Mouse (Mus musculus): ENCODE results near the gene Olfr782. TPM values are rescaled to one million over a fixed set of nuclear protein-coding genes. Genes with fewer than 3 reads are reported as not detected.

The Olfr782 gene
- polyA plus RNA-seq, 1 experiment from 2014 or later, result not detected

GRCm38 (mm10) chr10:129400892-129401291 lies 52.2 kb downstream of the Olfr782 start:
- Histone ChIP-seq H3K9ac (ENCODE audit: low read length) (no peak overlapping the region), H3K27me3 (ENCODE audit: control insufficient read depth, insufficient read depth, low read depth, low read length) (no peaks in the 10 kb centered on the region), H3K4me2 (ENCODE audit: low read depth, low read length) (no peak overlapping the region), H3K36me3 (ENCODE audit: control insufficient read depth, insufficient read depth, low read length) (no peaks in the 10 kb centered on the region), H3K4me1 (replicated peaks; ENCODE audit: control insufficient read depth, insufficient read depth, low read length) (no peaks in the 10 kb centered on the region), H3K4me3 (ENCODE audit: low read length) (no peak overlapping the region), H3K9me3 (ENCODE audit: control insufficient read depth, low read length) (0 out of 2 replicates have a peak, but pooled peaks cover 2% of the 10 kb centered on the region), H3K27ac (ENCODE audit: low read length) (no peak overlapping the region)
- 48% methylated on average over 5 of the region's 5 CpGs for WGBS
- ATAC-seq (ENCODE audit: low read depth), result no peak

Other genes starting within 250 kb of the Olfr782 start
- not detected in 2 replicates for gene Olfr768, start 249.5 kb upstream of the Olfr782 start, polyA plus RNA-seq (2015; fragmentation: Nextera tagmentation; extraction: Ambion mirVana)
- not detected in 2 replicates for gene Olfr769, start 231.0 kb upstream of the Olfr782 start, polyA plus RNA-seq (2015; fragmentation: Nextera tagmentation; extraction: Ambion mirVana)
- not detected in 2 replicates for gene Olfr770, start 209.9 kb upstream of the Olfr782 start, polyA plus RNA-seq (2015; fragmentation: Nextera tagmentation; extraction: Ambion mirVana)
- not detected in 2 replicates for gene Olfr771, start 184.1 kb upstream of the Olfr782 start, polyA plus RNA-seq (2015; fragmentation: Nextera tagmentation; extraction: Ambion mirVana)
- not detected in 2 replicates for gene Olfr772, start 170.9 kb upstream of the Olfr782 start, polyA plus RNA-seq (2015; fragmentation: Nextera tagmentation; extraction: Ambion mirVana)
- not detected in 2 replicates for gene Olfr773, start 161.4 kb upstream of the Olfr782 start, polyA plus RNA-seq (2015; fragmentation: Nextera tagmentation; extraction: Ambion mirVana)
- not detected in 2 replicates for gene Olfr774, start 112.6 kb upstream of the Olfr782 start, polyA plus RNA-seq (2015; fragmentation: Nextera tagmentation; extraction: Ambion mirVana)
- not detected in 2 replicates for gene Olfr775, start 100.4 kb upstream of the Olfr782 start, polyA plus RNA-seq (2015; fragmentation: Nextera tagmentation; extraction: Ambion mirVana)
- gene Olfr776, start 89.7 kb upstream of the Olfr782 start, polyA plus RNA-seq (2015; fragmentation: Nextera tagmentation; extraction: Ambion mirVana), result not detected in 2 replicates
- not detected in 2 replicates for gene Olfr777, start 77.4 kb upstream of the Olfr782 start, polyA plus RNA-seq (2015; fragmentation: Nextera tagmentation; extraction: Ambion mirVana)
- gene Olfr780, start 30.7 kb upstream of the Olfr782 start, polyA plus RNA-seq (2015; fragmentation: Nextera tagmentation; extraction: Ambion mirVana), result not detected in 2 replicates
- gene Olfr781, start 20.0 kb upstream of the Olfr782 start, polyA plus RNA-seq (2015; fragmentation: Nextera tagmentation; extraction: Ambion mirVana), result not detected in 2 replicates
- gene Olfr784, start 35.2 kb downstream of the Olfr782 start, polyA plus RNA-seq (2015; fragmentation: Nextera tagmentation; extraction: Ambion mirVana), result 0.05 and 0.06 TPM in 2 replicates
- gene Olfr785, start 56.6 kb downstream of the Olfr782 start, polyA plus RNA-seq (2015; fragmentation: Nextera tagmentation; extraction: Ambion mirVana), result not detected in 2 replicates
- not detected in 2 replicates for gene Olfr786, start 78.5 kb downstream of the Olfr782 start, polyA plus RNA-seq (2015; fragmentation: Nextera tagmentation; extraction: Ambion mirVana)
- gene Olfr787, start 113.0 kb downstream of the Olfr782 start, polyA plus RNA-seq (2015; fragmentation: Nextera tagmentation; extraction: Ambion mirVana), result not detected in 2 replicates
- not detected in 2 replicates for gene Olfr788, start 122.1 kb downstream of the Olfr782 start, polyA plus RNA-seq (2015; fragmentation: Nextera tagmentation; extraction: Ambion mirVana)
- gene Olfr789, start 135.9 kb downstream of the Olfr782 start, polyA plus RNA-seq (2015; fragmentation: Nextera tagmentation; extraction: Ambion mirVana), result not detected in 2 replicates
- not detected in 2 replicates for gene Olfr790, start 149.6 kb downstream of the Olfr782 start, polyA plus RNA-seq (2015; fragmentation: Nextera tagmentation; extraction: Ambion mirVana)
- gene Olfr791, start 172.9 kb downstream of the Olfr782 start, polyA plus RNA-seq (2015; fragmentation: Nextera tagmentation; extraction: Ambion mirVana), result not detected in 2 replicates
- gene Olfr792, start 190.3 kb downstream of the Olfr782 start, polyA plus RNA-seq (2015; fragmentation: Nextera tagmentation; extraction: Ambion mirVana), result not detected in 2 replicates
- not detected in 2 replicates for gene Olfr794, start 218.8 kb downstream of the Olfr782 start, polyA plus RNA-seq (2015; fragmentation: Nextera tagmentation; extraction: Ambion mirVana)

All from lung, embryonic 16.5 days (tissue).